Mouse (Mus musculus) lung, adult 2 months (tissue): ENCODE data around the gene Gm42906.

Experiments used
- CTCF ChIP-seq: fragments of 200-500 bp; IDR thresholded peaks from 2 replicates; pipeline ENCODE4 v1.5.1; 2011; ENCODE audit warnings: mild to moderate bottlenecking, low read length, control low read depth; ENCODE audit not compliant: insufficient read depth
- POLR2A ChIP-seq: fragments of 200-500 bp; IDR thresholded peaks from 2 replicates; pipeline ENCODE4 v1.6.1; 2011; ENCODE audit warnings: low read depth, mild to moderate bottlenecking, control low read depth, low read length, borderline replicate concordance; ENCODE audit errors: extremely low read depth

GRCm38 (mm10) chr5:151296244-151296643 lies 131.7 kb downstream of the Gm42906 start:
- TF ChIP-seq CTCF, result no peak
- no peak for TF ChIP-seq POLR2A
